19 mouse cellular contexts compared by ENCODE assay signal in the genomic region with DNA sequence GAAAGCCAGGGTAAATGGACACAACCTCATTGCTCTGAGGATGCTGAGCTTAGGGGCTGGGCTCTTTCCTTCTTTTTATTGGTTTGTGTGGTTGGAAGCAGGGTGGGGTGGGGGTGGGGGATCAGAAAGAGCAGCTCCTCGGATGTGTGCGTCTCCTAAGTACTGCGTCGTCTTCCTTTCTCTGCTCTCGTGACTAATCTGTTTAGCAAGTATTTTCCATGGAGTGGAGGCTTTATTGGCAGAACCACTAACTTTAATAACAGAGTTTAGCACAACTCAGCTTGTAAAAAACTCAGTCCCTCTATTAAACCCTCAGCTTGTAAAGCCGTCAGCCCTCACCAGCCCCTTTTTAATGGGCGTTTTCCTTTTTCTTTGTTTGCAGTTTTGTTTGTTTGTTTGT.
"Had no signal": no experiment of that assay in that cellular context is flagged by ENCODE, and none has a peak within 500 bp of the region (broad histone marks: within the 10 kb centered on the region; RNA-seq: fewer than 3 reads in every experiment).

No protein-coding gene starts in this region.

- H3K4me1 ChIP-seq: liver, embryonic 13.5 days; stomach, embryonic 15.5 days had no signal

- H3K4me2 ChIP-seq: liver, embryonic 13.5 days; neural tube, embryonic 13.5 days; stomach, embryonic 15.5 days had no signal

- DNase-seq: kidney, adult 2 months; kidney, postnatal 25 days; layer of hippocampus, adult 9-11 months; liver; liver, embryonic 13.5 days; lung, adult 2 months; lung, postnatal 14 days; lung, postnatal 4 days; retina, postnatal 1 day; right cerebral cortex, postnatal 25 days; spleen, adult 18-20 months; thymus, postnatal 25 days had no signal

- H3K9ac ChIP-seq: liver, embryonic 13.5 days; neural tube, embryonic 13.5 days; stomach, embryonic 15.5 days had no signal

- H3K4me3 ChIP-seq: layer of hippocampus, adult 2 months; left cerebral cortex, adult 2 months; liver, embryonic 13.5 days; myocyte; neural tube, embryonic 13.5 days; stomach, embryonic 15.5 days had no signal

- H3K27me3 ChIP-seq: stomach, embryonic 15.5 days had no signal

- H3K27ac ChIP-seq: kidney, postnatal 0 days; layer of hippocampus, adult 2 months; left cerebral cortex, adult 2 months; liver, embryonic 13.5 days; neural tube, embryonic 13.5 days; stomach, embryonic 15.5 days had no signal

- H3K36me3 ChIP-seq: liver, embryonic 13.5 days; neural tube, embryonic 13.5 days; stomach, embryonic 15.5 days had no signal

- H3K9me3 ChIP-seq: liver, embryonic 13.5 days; neural tube, embryonic 13.5 days; stomach, embryonic 15.5 days had no signal

- ATAC-seq: intestine, postnatal 0 days had no signal
